Mouse (Mus musculus) megakaryocyte progenitor cell, adult 5-6 weeks (primary cell): ENCODE measurements around the gene Ptrhd1. TPM values are rescaled to one million over a fixed set of nuclear protein-coding genes. Genes with fewer than 3 reads are reported as not detected.
A peak's percentile ranks its signal among the peaks of the same experiment; 100 is the strongest.
"Not testable (repeated sequence)": the region's sequence is repeated elsewhere in the genome, so short reads cannot be mapped to it uniquely, and the experiment has no call there.

Source experiments
- ATAC-seq: replicated peaks from 2 replicates; pipeline ENCODE4 v1.8.0; 2016; ENCODE audit warnings: mild to moderate bottlenecking, moderate TSS enrichment, inconsistent platforms; ENCODE audit not compliant: poor library complexity
- total RNA-seq, 2 experiments: library from RNA; stranded (forward) in 1 of 2; stranded (reverse) in 1 of 2; fragments of 157-497, 149-512 nt in 1 of 2; fragments of 200-1000 nt in 1 of 2; gene quantifications; 2 replicates each; pipeline versions ENCODE4 v1.2.3 to v1.2.4; 2015 to 2017

Gene Ptrhd1
- total RNA-seq, 2 experiments from 2014 or later = 4.5 to 7.5 TPM

GRCm38 (mm10) chr12:4240281-4240680 lies 6.5 kb downstream of the Ptrhd1 start:
- ATAC-seq = not testable (repeated sequence)

DNA sequence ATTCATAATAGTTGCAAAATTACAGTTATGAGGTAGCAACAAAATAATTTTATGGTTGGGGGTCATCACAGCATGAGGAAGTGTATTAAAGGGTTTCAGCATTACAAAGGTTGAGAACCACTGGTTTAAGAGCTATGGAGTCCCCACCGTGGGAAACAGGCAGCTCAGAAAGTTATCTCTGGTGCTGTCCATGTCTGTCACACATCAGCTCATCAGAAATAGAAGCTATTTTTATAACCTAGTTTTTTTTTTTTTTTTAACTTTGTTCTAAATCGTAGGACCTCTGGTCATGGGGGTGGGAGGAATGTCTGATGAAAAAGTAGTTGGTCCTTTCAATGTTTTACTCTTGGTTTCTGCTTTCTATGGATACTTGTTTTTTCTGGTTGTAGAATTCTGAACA lies 10.0 kb downstream of the Ptrhd1 start:
- ATAC-seq = no peak

DNA sequence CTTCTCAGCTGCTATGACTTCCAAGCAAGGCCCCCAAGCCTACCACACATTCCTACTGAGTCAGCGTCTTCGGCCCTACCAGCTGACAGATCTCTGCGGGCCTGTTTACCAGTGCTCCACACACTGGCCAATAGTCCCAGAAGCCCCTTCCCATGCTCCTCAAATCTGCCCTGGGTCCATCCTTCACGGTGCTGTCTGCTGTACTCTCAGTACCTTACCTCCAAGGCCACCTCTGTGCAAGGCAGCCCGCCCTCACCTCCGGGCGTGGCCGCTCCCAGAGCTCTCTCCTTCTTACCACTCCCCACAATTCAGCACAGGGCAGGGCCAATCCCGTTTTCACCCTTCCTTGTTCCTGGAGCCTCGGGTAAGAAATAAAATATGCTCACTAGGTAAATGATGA lies 11.9 kb downstream of the Ptrhd1 start:
- no peak for ATAC-seq

DNA sequence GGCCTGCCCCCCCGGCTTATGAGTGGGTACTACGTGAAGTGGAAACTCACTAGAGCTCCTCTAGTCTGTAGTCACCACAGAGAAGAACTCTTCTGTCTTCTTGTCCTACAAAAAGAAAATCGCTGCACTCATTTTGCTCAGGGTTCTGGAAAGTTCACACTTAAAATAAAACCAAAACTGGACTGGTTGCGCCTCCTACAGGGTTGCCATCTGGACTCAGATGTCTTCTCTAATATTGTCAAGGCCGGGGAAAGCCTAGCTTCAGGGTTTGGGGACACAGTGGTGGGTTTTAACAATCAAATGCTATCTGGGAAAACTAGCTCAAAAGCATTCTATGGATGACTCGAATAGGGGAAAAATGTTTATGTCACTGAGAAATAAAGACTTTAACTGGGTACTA lies 16.0 kb downstream of the Ptrhd1 start:
- no peak for ATAC-seq

DNA sequence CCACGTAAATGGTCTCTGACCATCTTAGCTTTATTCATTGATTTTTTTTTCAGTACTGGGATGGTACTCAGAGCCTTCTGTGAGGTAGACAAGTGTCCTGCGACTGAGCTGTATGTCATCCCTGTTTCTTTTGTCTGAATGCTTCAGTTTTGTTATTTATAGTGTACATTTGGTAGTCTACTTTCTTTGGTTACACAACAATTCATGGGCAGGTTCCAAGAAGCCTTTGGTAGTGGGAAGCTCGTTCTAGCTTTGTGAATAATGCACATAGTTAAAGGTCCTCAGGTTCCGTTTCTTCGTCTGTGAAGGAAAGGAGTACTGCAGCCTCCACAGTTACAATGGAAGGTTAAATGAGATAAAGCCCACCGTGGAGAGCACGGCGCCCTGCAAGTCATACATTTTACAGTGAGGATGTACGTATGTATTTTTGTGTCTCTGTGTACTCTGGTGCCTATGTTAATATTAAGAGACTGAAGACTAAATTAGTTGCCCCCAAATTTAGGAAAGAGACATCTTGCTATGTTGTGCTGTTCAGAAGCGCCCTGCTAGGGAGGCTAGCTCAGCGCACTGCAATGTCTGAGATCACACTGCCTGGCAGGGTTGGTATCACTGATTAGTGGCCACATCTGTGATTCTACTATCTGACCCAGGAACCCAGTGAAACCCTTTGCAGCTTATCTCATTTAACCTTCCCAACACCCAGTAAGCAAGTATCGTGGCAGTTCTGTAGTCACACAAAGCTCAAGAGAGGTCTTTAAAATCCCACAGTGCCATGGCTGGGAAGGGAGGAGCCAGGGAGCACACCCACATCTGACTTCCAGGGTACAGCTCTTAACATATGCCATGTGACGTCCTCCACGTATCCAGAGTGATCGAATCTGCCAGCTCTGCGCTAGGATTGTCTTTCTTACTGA lies 19.2 kb downstream of the Ptrhd1 start:
- ATAC-seq = peak; percentile 98

- ATAC-seq = no peak
These were observed 33.9 kb downstream of the Ptrhd1 start for GRCm38 (mm10) chr12:4267765-4268164.

DNA sequence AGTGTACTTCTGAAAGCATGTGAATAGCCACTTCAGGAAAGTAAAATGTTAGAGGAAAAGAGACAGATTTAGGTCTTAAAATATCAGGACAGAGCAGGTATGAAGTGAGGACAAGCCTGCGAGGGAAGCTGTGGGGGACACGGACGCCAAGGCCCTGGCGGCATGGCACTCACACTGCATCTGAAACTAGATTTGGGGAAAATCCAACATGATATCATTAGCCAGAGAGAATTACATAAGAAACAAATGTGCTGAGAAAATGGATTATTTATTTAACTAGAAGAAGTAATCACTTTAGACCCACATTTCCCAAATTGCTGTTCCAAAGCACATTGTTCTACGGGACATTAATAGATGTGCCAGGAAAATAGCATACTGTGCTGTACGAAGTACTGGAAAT lies 37.3 kb downstream of the Ptrhd1 start:
- no peak for ATAC-seq

- ATAC-seq = peak; percentile 58
These were observed 45.3 kb downstream of the Ptrhd1 start for GRCm38 (mm10) chr12:4278978-4279755.

GRCm38 (mm10) chr12:4279878-4280277 lies 46.1 kb downstream of the Ptrhd1 start:
- peak; percentile 94 for ATAC-seq

- ATAC-seq = no peak
These were observed 51.4 kb downstream of the Ptrhd1 start for GRCm38 (mm10) chr12:4285186-4285585.

Other genes with a start within 250 kb of the Ptrhd1 start
- 0.24 and 0.30 TPM in 2 replicates for gene Efr3b, start 195.1 kb upstream of the Ptrhd1 start, total RNA-seq (2015)
- gene Efr3b, start 195.1 kb upstream of the Ptrhd1 start, total RNA-seq (2017) = 0.41 and 1.9 TPM in 2 replicates
- gene Dnajc27, start 151.4 kb upstream of the Ptrhd1 start, total RNA-seq (2015) = 5.5 and 10.2 TPM in 2 replicates
- 4.8 and 6.7 TPM in 2 replicates for gene Dnajc27, start 151.4 kb upstream of the Ptrhd1 start, total RNA-seq (2017)
- 1.3 and 2.0 TPM in 2 replicates for gene Adcy3, start 100.9 kb upstream of the Ptrhd1 start, total RNA-seq (2015)
- 1.6 and 2.0 TPM in 2 replicates for gene Adcy3, start 100.9 kb upstream of the Ptrhd1 start, total RNA-seq (2017)
- gene Cenpo, start 267 bp downstream of the Ptrhd1 start, total RNA-seq (2015) = 18.5 and 19.2 TPM in 2 replicates
- 49.7 and 51.3 TPM in 2 replicates for gene Cenpo, start 267 bp downstream of the Ptrhd1 start, total RNA-seq (2017)
- 27.6 and 28.0 TPM in 2 replicates for gene Ncoa1, start 243.2 kb downstream of the Ptrhd1 start, total RNA-seq (2015)
- gene Ncoa1, start 243.2 kb downstream of the Ptrhd1 start, total RNA-seq (2017) = 6.7 and 11.0 TPM in 2 replicates